Mouse (Mus musculus): ENCODE data around the gene Speer4f2. TPM values are rescaled to one million over a fixed set of nuclear protein-coding genes. Genes with fewer than 3 reads are reported as not detected.
"Not testable (repeated sequence)": the region's sequence is repeated elsewhere in the genome, so short reads cannot be mapped to it uniquely, and the experiment has no call there.

Speer4f2 gene
- not detected in 2 replicates for polyA plus RNA-seq (2014; fragmentation: Nextera tagmentation; extraction: Ambion mirVana)

GRCm38 (mm10) chr5:17372880-17373279 lies at the start of gene Speer4f2:
Speer4f2 (plus strand) TSS chr5:17373180.
- not testable (repeated sequence) for H3K27me3 ChIP-seq (ENCODE audit: control insufficient read depth, insufficient read depth, low read length); H3K27ac ChIP-seq (ENCODE audit: low read depth, low read length); ATAC-seq (replicated peaks; ENCODE audit: low FRiP score); DNase-seq (ENCODE audit: low spot score); H3K9ac ChIP-seq (ENCODE audit: low read length); H3K4me3 ChIP-seq (ENCODE audit: low read depth, low read length); H3K9me3 ChIP-seq (ENCODE audit: control insufficient read depth, low read length); H3K4me1 ChIP-seq (replicated peaks; ENCODE audit: control insufficient read depth, insufficient read depth, low read length); H3K4me2 ChIP-seq (ENCODE audit: low read depth, low read length, severe bottlenecking); H3K36me3 ChIP-seq (ENCODE audit: control insufficient read depth, insufficient read depth, low read length)
- 87% methylated on average over 1 of the region's 1 CpGs for WGBS

- Histone ChIP-seq H3K9ac (ENCODE audit: low read length) (no peak overlapping the region), H3K4me1 (replicated peaks; ENCODE audit: control insufficient read depth, insufficient read depth, low read length) (no peaks in the 10 kb centered on the region), H3K36me3 (ENCODE audit: control insufficient read depth, insufficient read depth, low read length) (no peaks in the 10 kb centered on the region), H3K27ac (ENCODE audit: low read depth, low read length) (no peak overlapping the region), H3K9me3 (ENCODE audit: control insufficient read depth, low read length) (no peaks in the 10 kb centered on the region), H3K4me3 (ENCODE audit: low read depth, low read length) (no peak overlapping the region), H3K27me3 (ENCODE audit: control insufficient read depth, insufficient read depth, low read length) (no peaks in the 10 kb centered on the region), H3K4me2 (ENCODE audit: low read depth, low read length, severe bottlenecking) (no peak overlapping the region)
- ATAC-seq (replicated peaks; ENCODE audit: low FRiP score) (no peak), DNase-seq (ENCODE audit: low spot score) (no peak)
- WGBS = 74% methylated on average over 2 of the region's 2 CpGs
Measured at GRCm38 (mm10) chr5:17328946-17329566, 43.9 kb upstream of the Speer4f2 start.

DNA sequence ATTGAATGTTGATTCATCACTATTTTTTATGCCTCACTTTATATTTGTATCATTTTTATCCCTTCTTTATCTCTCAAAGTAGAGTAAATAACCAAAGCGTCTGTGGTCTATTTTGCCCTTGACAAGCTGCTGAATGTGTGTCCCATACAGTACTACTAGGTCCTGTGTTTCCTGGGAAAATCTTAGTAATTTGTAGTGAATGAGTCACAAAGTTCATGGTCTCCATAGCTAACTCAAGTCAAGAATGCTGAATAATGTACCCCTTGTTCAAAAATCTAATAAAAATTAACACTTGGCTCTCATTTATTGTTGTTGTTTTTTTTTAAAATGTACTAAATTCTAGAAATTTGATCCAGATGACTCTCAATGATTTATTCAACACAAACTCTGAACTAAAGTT lies 38.1 kb upstream of the Speer4f2 start:
- H3K9me3 ChIP-seq (ENCODE audit: control insufficient read depth, low read length) = no peaks in the 10 kb centered on the region
- no peaks in the 10 kb centered on the region for H3K27me3 ChIP-seq (ENCODE audit: control insufficient read depth, insufficient read depth, low read length)
- WGBS = 93% methylated on average over 1 of the region's 1 CpGs
- no peak overlapping the region for H3K27ac ChIP-seq (ENCODE audit: low read depth, low read length)
- H3K4me3 ChIP-seq (ENCODE audit: low read depth, low read length) = no peak overlapping the region
- ATAC-seq (replicated peaks; ENCODE audit: low FRiP score) = no peak
- no peak overlapping the region for H3K4me2 ChIP-seq (ENCODE audit: low read depth, low read length, severe bottlenecking)
- H3K36me3 ChIP-seq (ENCODE audit: control insufficient read depth, insufficient read depth, low read length) = no peaks in the 10 kb centered on the region
- no peak overlapping the region for H3K9ac ChIP-seq (ENCODE audit: low read length)
- DNase-seq (ENCODE audit: low spot score) = no peak
- no peaks in the 10 kb centered on the region for H3K4me1 ChIP-seq (replicated peaks; ENCODE audit: control insufficient read depth, insufficient read depth, low read length)

DNA sequence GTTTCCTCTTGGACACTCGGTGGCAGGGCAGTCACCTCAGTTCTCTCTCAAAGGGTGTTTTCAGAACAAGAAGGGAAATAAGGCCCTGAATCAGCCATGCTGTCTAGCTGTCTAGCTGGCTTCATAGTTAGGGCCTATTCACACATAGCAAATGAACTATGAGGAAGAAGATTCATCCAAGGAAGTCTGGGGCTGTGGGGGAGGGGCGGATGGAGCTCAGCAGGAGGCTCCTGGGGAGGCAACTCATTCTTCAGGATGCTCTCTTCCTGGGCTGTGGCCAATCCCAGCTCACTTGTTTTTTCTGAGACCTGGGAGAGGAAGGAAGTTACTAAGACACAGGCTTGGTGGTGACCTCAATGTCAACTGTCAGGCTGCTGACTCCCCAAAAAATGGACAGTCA lies 27.2 kb upstream of the Speer4f2 start:
- H3K4me2 ChIP-seq (ENCODE audit: low read depth, low read length, severe bottlenecking); DNase-seq (ENCODE audit: low spot score); H3K27me3 ChIP-seq (ENCODE audit: control insufficient read depth, insufficient read depth, low read length); H3K4me1 ChIP-seq (replicated peaks; ENCODE audit: control insufficient read depth, insufficient read depth, low read length); H3K27ac ChIP-seq (ENCODE audit: low read depth, low read length); H3K9ac ChIP-seq (ENCODE audit: low read length); H3K4me3 ChIP-seq (ENCODE audit: low read depth, low read length); H3K9me3 ChIP-seq (ENCODE audit: control insufficient read depth, low read length); H3K36me3 ChIP-seq (ENCODE audit: control insufficient read depth, insufficient read depth, low read length); ATAC-seq (replicated peaks; ENCODE audit: low FRiP score): not testable (repeated sequence)
- 78% methylated on average over 2 of the region's 2 CpGs for WGBS

DNA sequence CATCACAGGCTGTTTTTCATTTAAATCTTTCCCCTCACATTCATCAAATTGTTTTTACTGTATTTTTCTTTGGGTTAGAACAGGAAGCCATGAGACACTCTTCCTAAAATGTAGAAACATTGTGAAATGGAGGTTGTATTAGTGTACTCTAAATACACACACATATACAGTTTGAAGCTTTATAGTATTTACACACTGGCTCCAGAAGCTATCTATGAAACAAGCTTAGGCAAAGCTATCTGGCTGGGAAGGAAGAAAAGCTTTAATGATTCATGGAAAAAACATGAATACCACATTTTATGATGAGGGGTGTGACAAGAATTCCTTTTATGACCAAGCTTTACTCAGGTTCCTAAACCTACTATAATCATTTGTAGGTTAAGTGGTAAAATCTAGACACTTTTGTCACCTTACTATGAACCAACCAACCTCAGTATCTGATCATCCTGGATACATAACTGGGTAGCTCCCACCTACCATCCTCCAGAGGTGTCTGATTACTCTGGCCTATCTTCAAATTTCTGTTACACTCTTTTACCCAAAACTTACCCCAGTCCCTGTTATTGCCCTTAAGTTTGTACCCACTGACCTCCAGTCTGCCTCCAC lies 13.5 kb upstream of the Speer4f2 start:
- no peak overlapping the region for H3K4me3 ChIP-seq (ENCODE audit: low read depth, low read length)
- H3K9me3 ChIP-seq (ENCODE audit: control insufficient read depth, low read length) = no peaks in the 10 kb centered on the region
- no peak overlapping the region for H3K27ac ChIP-seq (ENCODE audit: low read depth, low read length)
- DNase-seq (ENCODE audit: low spot score) (no peak), ATAC-seq (replicated peaks; ENCODE audit: low FRiP score) (no peak)
- no peak overlapping the region for H3K9ac ChIP-seq (ENCODE audit: low read length)
- no peaks in the 10 kb centered on the region for H3K4me1 ChIP-seq (replicated peaks; ENCODE audit: control insufficient read depth, insufficient read depth, low read length)
- no peak overlapping the region for H3K4me2 ChIP-seq (ENCODE audit: low read depth, low read length, severe bottlenecking)
- H3K36me3 ChIP-seq (ENCODE audit: control insufficient read depth, insufficient read depth, low read length) = no peaks in the 10 kb centered on the region
- H3K27me3 ChIP-seq (ENCODE audit: control insufficient read depth, insufficient read depth, low read length) = no peaks in the 10 kb centered on the region

- Histone ChIP-seq H3K27me3 (ENCODE audit: control insufficient read depth, insufficient read depth, low read length) (no peaks in the 10 kb centered on the region), H3K4me2 (ENCODE audit: low read depth, low read length, severe bottlenecking) (no peak overlapping the region), H3K4me1 (replicated peaks; ENCODE audit: control insufficient read depth, insufficient read depth, low read length) (no peaks in the 10 kb centered on the region), H3K4me3 (ENCODE audit: low read depth, low read length) (no peak overlapping the region), H3K9ac (ENCODE audit: low read length) (no peak overlapping the region), H3K9me3 (ENCODE audit: control insufficient read depth, low read length) (no peaks in the 10 kb centered on the region), H3K36me3 (ENCODE audit: control insufficient read depth, insufficient read depth, low read length) (no peaks in the 10 kb centered on the region), H3K27ac (ENCODE audit: low read depth, low read length) (no peak overlapping the region)
- ATAC-seq (replicated peaks; ENCODE audit: low FRiP score) (no peak), DNase-seq (ENCODE audit: low spot score) (no peak)
- 79% methylated on average over 7 of the region's 7 CpGs for WGBS
Measured at GRCm38 (mm10) chr5:17389926-17390325, 16.9 kb downstream of the Speer4f2 start.

DNA sequence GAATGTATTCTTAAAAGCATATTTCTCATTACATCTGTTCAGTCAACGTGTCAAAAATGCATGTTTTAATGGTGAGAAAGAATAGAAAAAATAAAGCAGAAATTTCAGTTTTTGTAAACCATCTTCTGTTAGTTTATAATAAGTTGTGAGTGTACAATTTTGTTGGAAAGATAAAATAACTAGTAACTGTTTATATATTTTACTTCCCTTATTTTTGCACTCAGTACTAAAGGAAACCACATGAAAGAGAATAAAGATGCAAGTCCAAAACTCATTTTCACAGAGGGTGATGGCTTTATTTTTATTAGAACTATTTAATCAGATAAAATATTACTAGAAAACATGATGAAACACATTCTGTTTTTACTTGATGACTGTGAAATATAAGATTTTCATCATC lies 18.2 kb downstream of the Speer4f2 start:
- Histone ChIP-seq H3K9me3 (ENCODE audit: control insufficient read depth, low read length) (no peaks in the 10 kb centered on the region), H3K27ac (ENCODE audit: low read depth, low read length) (no peak overlapping the region), H3K36me3 (ENCODE audit: control insufficient read depth, insufficient read depth, low read length) (no peaks in the 10 kb centered on the region), H3K4me1 (replicated peaks; ENCODE audit: control insufficient read depth, insufficient read depth, low read length) (no peaks in the 10 kb centered on the region), H3K9ac (ENCODE audit: low read length) (no peak overlapping the region), H3K27me3 (ENCODE audit: control insufficient read depth, insufficient read depth, low read length) (no peaks in the 10 kb centered on the region), H3K4me3 (ENCODE audit: low read depth, low read length) (no peak overlapping the region), H3K4me2 (ENCODE audit: low read depth, low read length, severe bottlenecking) (no peak overlapping the region)
- no peak for DNase-seq (ENCODE audit: low spot score)
- ATAC-seq (replicated peaks; ENCODE audit: low FRiP score) = no peak
- WGBS = 90% methylated on average over 1 of the region's 1 CpGs

- ATAC-seq (replicated peaks; ENCODE audit: low FRiP score) (no peak), DNase-seq (ENCODE audit: low spot score) (no peak)
- no peak overlapping the region for H3K27ac ChIP-seq (ENCODE audit: low read depth, low read length)
- H3K4me2 ChIP-seq (ENCODE audit: low read depth, low read length, severe bottlenecking) = no peak overlapping the region
- H3K36me3 ChIP-seq (ENCODE audit: control insufficient read depth, insufficient read depth, low read length) = no peaks in the 10 kb centered on the region
- no peak overlapping the region for H3K9ac ChIP-seq (ENCODE audit: low read length)
- H3K4me1 ChIP-seq (replicated peaks; ENCODE audit: control insufficient read depth, insufficient read depth, low read length) = no peaks in the 10 kb centered on the region
- H3K4me3 ChIP-seq (ENCODE audit: low read depth, low read length) = no peak overlapping the region
- no peaks in the 10 kb centered on the region for H3K27me3 ChIP-seq (ENCODE audit: control insufficient read depth, insufficient read depth, low read length)
- no peaks in the 10 kb centered on the region for H3K9me3 ChIP-seq (ENCODE audit: control insufficient read depth, low read length)
- 98% methylated on average over 1 of the region's 1 CpGs for WGBS
Measured at GRCm38 (mm10) chr5:17400571-17400970, 27.6 kb downstream of the Speer4f2 start.
